Comparison of ENCODE assay signal across 8 mouse cellular contexts in genomic region chr17:46553469-46553868, GRCm38 (mm10). TPM values are rescaled to one million over a fixed set of nuclear protein-coding genes. Genes with fewer than 3 reads are reported as not detected.
DNase-seq lines count a peak whose midpoint lies in the region; ATAC-seq lines count a peak whose summit lies in the region.

No protein-coding gene starts in this region.

- no peaks in the 10 kb centered on the region for H3K27me3 ChIP-seq in heart, embryonic 12.5 days (replicated peaks)
- H3K27me3 ChIP-seq in embryonic facial prominence, embryonic 10.5 days (replicated peaks; ENCODE audit: low read depth, poor library complexity, severe bottlenecking), result peaks cover 5% of the 10 kb centered on the region
- no peaks in the 10 kb centered on the region for H3K27me3 ChIP-seq in hindbrain, embryonic 11.5 days (ENCODE audit: control insufficient read depth, insufficient read depth, low read length)
- H3K27me3 ChIP-seq in midbrain, embryonic 11.5 days (ENCODE audit: control insufficient read depth, insufficient read depth, low read length), result no peaks in the 10 kb centered on the region

- peak overlapping the region; percentile 100 for H3K9ac ChIP-seq in heart, embryonic 12.5 days
- H3K9ac ChIP-seq in hindbrain, embryonic 11.5 days (ENCODE audit: low read depth, low read length), result no peak overlapping the region
- H3K9ac ChIP-seq in midbrain, embryonic 11.5 days (ENCODE audit: low read length), result peak overlapping the region; percentile 30

- H3K4me3 ChIP-seq in heart, embryonic 12.5 days, result peak overlapping the region; percentile 98
- peak overlapping the region; percentile 97 for H3K4me3 ChIP-seq in embryonic facial prominence, embryonic 10.5 days
- peak overlapping the region; percentile 87 for H3K4me3 ChIP-seq in hindbrain, embryonic 11.5 days (ENCODE audit: low read depth, low read length)
- H3K4me3 ChIP-seq in midbrain, embryonic 11.5 days (ENCODE audit: low read depth, low read length), result peak overlapping the region; percentile 29

- ATAC-seq in heart, embryonic 12.5 days (ENCODE audit: insufficient number of reproducible peaks, low FRiP score), result no peak
- ATAC-seq in hindbrain, embryonic 11.5 days (ENCODE audit: low FRiP score), result no peak
- ATAC-seq in midbrain, embryonic 11.5 days (ENCODE audit: low FRiP score), result no peak

- 24% methylated on average over 11 of the region's 11 CpGs for WGBS in heart, embryonic 12.5 days
- 43% methylated on average over 11 of the region's 11 CpGs for WGBS in embryonic facial prominence, embryonic 10.5 days
- 43% methylated on average over 11 of the region's 11 CpGs for WGBS in hindbrain, embryonic 11.5 days
- 39% methylated on average over 11 of the region's 11 CpGs for WGBS in midbrain, embryonic 11.5 days

- H3K4me1 ChIP-seq in heart, embryonic 12.5 days (replicated peaks), result peaks cover 46% of the 10 kb centered on the region
- peaks cover 62% of the 10 kb centered on the region for H3K4me1 ChIP-seq in embryonic facial prominence, embryonic 10.5 days
- H3K4me1 ChIP-seq in hindbrain, embryonic 11.5 days (replicated peaks; ENCODE audit: control insufficient read depth, insufficient read depth, low read length), result peaks cover 17% of the 10 kb centered on the region
- peaks cover 26% of the 10 kb centered on the region for H3K4me1 ChIP-seq in midbrain, embryonic 11.5 days (ENCODE audit: control insufficient read depth, insufficient read depth, low read length)

- DNase-seq in heart, adult 11 months, result no peak
- peak; percentile 35 for DNase-seq in embryonic facial prominence, embryonic 10.5 days (ENCODE audit: low spot score)
- no peak for DNase-seq in hindbrain, embryonic 11.5 days (ENCODE audit: low spot score)
- DNase-seq in midbrain, embryonic 11.5 days (ENCODE audit: low spot score, missing footprints), result no peak
- no peak for DNase-seq in c-Kit-positive CD71-positive TER-119-positive erythroid progenitor cells, embryonic 14.5 days (ENCODE audit: low spot score)
- no peak for DNase-seq in right cerebral cortex, postnatal 14 days
- no peak for DNase-seq in thymus, postnatal 0 days (ENCODE audit: low spot score)

- H3K36me3 ChIP-seq in heart, embryonic 12.5 days, result peaks cover 39% of the 10 kb centered on the region
- peaks cover 40% of the 10 kb centered on the region for H3K36me3 ChIP-seq in embryonic facial prominence, embryonic 10.5 days (replicated peaks)
- H3K36me3 ChIP-seq in hindbrain, embryonic 11.5 days (ENCODE audit: control insufficient read depth, insufficient read depth, low read length), result peaks cover 14% of the 10 kb centered on the region; the same call in 1 of the 2 replicates
- H3K36me3 ChIP-seq in midbrain, embryonic 11.5 days (ENCODE audit: control insufficient read depth, insufficient read depth, low read length), result peaks cover 19% of the 10 kb centered on the region

- peak overlapping the region; percentile 98 for H3K27ac ChIP-seq in heart, embryonic 12.5 days (ENCODE audit: poor library complexity, severe bottlenecking)
- H3K27ac ChIP-seq in embryonic facial prominence, embryonic 10.5 days (replicated peaks), result peak overlapping the region; percentile 59
- peak overlapping the region; percentile 58; the same call in 1 of the 2 replicates for H3K27ac ChIP-seq in hindbrain, embryonic 11.5 days (ENCODE audit: low read depth, low read length)
- peak overlapping the region; percentile 35; the same call in 1 of the 2 replicates for H3K27ac ChIP-seq in midbrain, embryonic 11.5 days (ENCODE audit: low read depth, low read length)

- peak overlapping the region; percentile 83 for H3K4me2 ChIP-seq in heart, embryonic 12.5 days
- H3K4me2 ChIP-seq in hindbrain, embryonic 11.5 days (replicated peaks; ENCODE audit: low read depth, low read length), result peak overlapping the region; percentile 94
- H3K4me2 ChIP-seq in midbrain, embryonic 11.5 days, result peak overlapping the region; percentile 91

- no peaks in the 10 kb centered on the region for H3K9me3 ChIP-seq in heart, embryonic 12.5 days (replicated peaks)
- no peaks in the 10 kb centered on the region for H3K9me3 ChIP-seq in embryonic facial prominence, embryonic 10.5 days
- H3K9me3 ChIP-seq in hindbrain, embryonic 11.5 days (ENCODE audit: control insufficient read depth, low read length), result no peaks in the 10 kb centered on the region
- no peaks in the 10 kb centered on the region for H3K9me3 ChIP-seq in midbrain, embryonic 11.5 days (ENCODE audit: control insufficient read depth, low read length)

RNA-seq across cellular contexts. Expression of gene Srf, which starts 2.5 kb away (rescaled TPM):
- 15.0 and 17.5 TPM in 2 replicates for polyA plus RNA-seq in heart, embryonic 12.5 days (2016; fragmentation: Nextera tagmentation; extraction: Ambion mirVana)
- polyA plus RNA-seq in embryonic facial prominence, embryonic 10.5 days (2016; fragmentation: Nextera tagmentation; extraction: Ambion mirVana), result 5.6 and 7.0 TPM in 2 replicates
- polyA plus RNA-seq in hindbrain, embryonic 11.5 days (2014; fragmentation: Nextera tagmentation; extraction: Ambion mirVana), result 5.1 and 8.2 TPM in 2 replicates
- polyA plus RNA-seq in midbrain, embryonic 11.5 days (2014; fragmentation: Nextera tagmentation; extraction: Ambion mirVana), result 3.6 and 6.0 TPM in 2 replicates
- 5.0 and 7.5 TPM in 2 replicates for polyA plus RNA-seq in thymus, postnatal 0 days (2015; fragmentation: Nextera tagmentation; extraction: Ambion mirVana)

RNA-seq across cellular contexts. Expression of gene Cul9, which starts 7.3 kb away (rescaled TPM):
- polyA plus RNA-seq in heart, embryonic 12.5 days (2016; fragmentation: Nextera tagmentation; extraction: Ambion mirVana), result 7.2 and 7.4 TPM in 2 replicates
- polyA plus RNA-seq in embryonic facial prominence, embryonic 10.5 days (2016; fragmentation: Nextera tagmentation; extraction: Ambion mirVana), result 5.2 and 6.1 TPM in 2 replicates
- 4.7 and 4.8 TPM in 2 replicates for polyA plus RNA-seq in hindbrain, embryonic 11.5 days (2014; fragmentation: Nextera tagmentation; extraction: Ambion mirVana)
- 2.6 and 4.1 TPM in 2 replicates for polyA plus RNA-seq in midbrain, embryonic 11.5 days (2014; fragmentation: Nextera tagmentation; extraction: Ambion mirVana)
- 2.5 and 2.8 TPM in 2 replicates for polyA plus RNA-seq in thymus, postnatal 0 days (2015; fragmentation: Nextera tagmentation; extraction: Ambion mirVana)

RNA-seq across cellular contexts. Expression of gene Dnph1, which starts 57.0 kb away (rescaled TPM):
- polyA plus RNA-seq in heart, embryonic 12.5 days (2016; fragmentation: Nextera tagmentation; extraction: Ambion mirVana), result 24.2 and 25.9 TPM in 2 replicates
- polyA plus RNA-seq in embryonic facial prominence, embryonic 10.5 days (2016; fragmentation: Nextera tagmentation; extraction: Ambion mirVana), result 79.9 and 81.6 TPM in 2 replicates
- 59.7 and 64.7 TPM in 2 replicates for polyA plus RNA-seq in hindbrain, embryonic 11.5 days (2014; fragmentation: Nextera tagmentation; extraction: Ambion mirVana)
- 71.7 and 77.2 TPM in 2 replicates for polyA plus RNA-seq in midbrain, embryonic 11.5 days (2014; fragmentation: Nextera tagmentation; extraction: Ambion mirVana)
- polyA plus RNA-seq in thymus, postnatal 0 days (2015; fragmentation: Nextera tagmentation; extraction: Ambion mirVana), result 28.3 and 33.7 TPM in 2 replicates

Comparison
In these comparisons a context has a peak if more than half of its experiments do, and no peak if none do; other contexts are left out.
1. H3K27ac ChIP-seq: peak in every context shown above with its lines; median percentile 98 in heart, embryonic 12.5 days; 59 in embryonic facial prominence, embryonic 10.5 days; 58 in hindbrain, embryonic 11.5 days; 35 in midbrain, embryonic 11.5 days.
2. H3K4me3 ChIP-seq: peak in every context shown above with its lines; median percentile 98 in heart, embryonic 12.5 days; 97 in embryonic facial prominence, embryonic 10.5 days; 87 in hindbrain, embryonic 11.5 days; 29 in midbrain, embryonic 11.5 days.